Mouse (Mus musculus): Measurements from ENCODE around the gene Nat8f2. TPM values are rescaled to one million over a fixed set of nuclear protein-coding genes. Genes with fewer than 3 reads are reported as not detected.
"Not testable (repeated sequence)": the region's sequence is repeated elsewhere in the genome, so short reads cannot be mapped to it uniquely, and the experiment has no call there.

The Nat8f2 gene
- polyA plus RNA-seq, 1 experiment from 2014 or later = not detected

DNA sequence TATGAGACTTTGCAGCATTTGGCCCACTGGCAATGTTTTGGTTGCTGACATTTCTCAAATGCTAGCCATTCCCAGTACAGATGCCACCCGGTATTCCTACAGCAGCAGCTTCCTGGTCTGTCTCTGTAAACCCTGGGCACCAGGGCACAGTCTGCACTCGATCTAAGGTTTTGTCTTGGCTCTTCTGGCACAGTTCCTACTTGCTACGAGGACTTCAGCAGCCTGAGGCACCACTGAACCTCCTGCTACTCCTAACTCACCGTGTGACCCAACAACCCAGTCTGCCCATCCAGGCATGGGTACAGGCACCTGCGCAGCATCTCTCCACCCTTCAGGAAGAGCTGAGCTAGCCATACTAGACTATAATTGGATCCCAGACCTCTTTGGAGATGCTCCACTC, 32.9 kb downstream of the Nat8f2 start:
- not testable (repeated sequence) for H3K9ac ChIP-seq (ENCODE audit: low read depth, low read length); H3K9me3 ChIP-seq (replicated peaks; ENCODE audit: control insufficient read depth, low read length); ATAC-seq (ENCODE audit: low read depth); H3K27me3 ChIP-seq (ENCODE audit: control insufficient read depth, insufficient read depth, low read depth, low read length); H3K4me1 ChIP-seq (ENCODE audit: control insufficient read depth, low read depth, low read length); H3K4me2 ChIP-seq (ENCODE audit: low read depth, low read length); H3K4me3 ChIP-seq (ENCODE audit: low read depth, low read length); H3K27ac ChIP-seq (ENCODE audit: low read length); H3K36me3 ChIP-seq (ENCODE audit: control insufficient read depth, insufficient read depth)
- WGBS (ENCODE audit: insufficient replicate concordance) = 48% methylated on average over 5 of the region's 5 CpGs

DNA sequence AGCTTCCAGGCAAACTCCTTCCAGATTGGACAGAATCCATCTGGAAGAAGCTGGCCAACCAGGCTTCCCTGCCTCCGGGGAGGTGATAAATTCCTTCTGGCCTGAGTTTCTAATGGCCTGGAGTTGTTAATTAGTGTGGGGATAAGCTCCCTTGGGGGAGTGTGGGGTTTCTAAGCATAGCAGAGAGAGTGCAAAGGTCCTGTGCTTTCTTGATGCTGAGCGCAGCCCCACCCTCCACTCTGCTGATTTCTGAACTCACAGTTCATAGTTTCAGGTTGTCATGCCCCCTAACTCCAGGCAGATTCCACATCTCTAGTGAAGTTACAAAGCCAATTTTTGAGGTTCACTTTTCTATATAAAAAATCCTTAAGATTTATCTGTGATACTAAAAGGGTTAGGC, 33.9 kb downstream of the Nat8f2 start:
- 72% methylated on average over 1 of the region's 2 CpGs for WGBS (ENCODE audit: insufficient replicate concordance)
- H3K36me3 ChIP-seq (ENCODE audit: control insufficient read depth, insufficient read depth); ATAC-seq (ENCODE audit: low read depth); H3K9ac ChIP-seq (ENCODE audit: low read depth, low read length); H3K27me3 ChIP-seq (ENCODE audit: control insufficient read depth, insufficient read depth, low read depth, low read length); H3K4me1 ChIP-seq (ENCODE audit: control insufficient read depth, low read depth, low read length); H3K27ac ChIP-seq (ENCODE audit: low read length); H3K4me3 ChIP-seq (ENCODE audit: low read depth, low read length); H3K9me3 ChIP-seq (replicated peaks; ENCODE audit: control insufficient read depth, low read length); H3K4me2 ChIP-seq (ENCODE audit: low read depth, low read length): not testable (repeated sequence)

GRCm38 (mm10) chr6:85834504-85835100, 34.4 kb downstream of the Nat8f2 start:
- H3K9me3 ChIP-seq (replicated peaks; ENCODE audit: control insufficient read depth, low read length); H3K27me3 ChIP-seq (ENCODE audit: control insufficient read depth, insufficient read depth, low read depth, low read length); H3K4me2 ChIP-seq (ENCODE audit: low read depth, low read length); ATAC-seq (ENCODE audit: low read depth); H3K9ac ChIP-seq (ENCODE audit: low read depth, low read length); H3K4me1 ChIP-seq (ENCODE audit: control insufficient read depth, low read depth, low read length); H3K4me3 ChIP-seq (ENCODE audit: low read depth, low read length); H3K36me3 ChIP-seq (ENCODE audit: control insufficient read depth, insufficient read depth); H3K27ac ChIP-seq (ENCODE audit: low read length): not testable (repeated sequence)

GRCm38 (mm10) chr6:85831796-85832321, 37.1 kb downstream of the Nat8f2 start, which contains the start of gene Nat8:
Gene Nat8 (minus strand): TSS chr6:85832082.
- Histone ChIP-seq H3K36me3 (ENCODE audit: control insufficient read depth, insufficient read depth) (no peaks in the 10 kb centered on the region), H3K9me3 (replicated peaks; ENCODE audit: control insufficient read depth, low read length) (no peaks in the 10 kb centered on the region), H3K9ac (ENCODE audit: low read depth, low read length) (no peak within 1 kb of the TSS), H3K27ac (ENCODE audit: low read length) (no peak within 1 kb of the TSS), H3K4me1 (ENCODE audit: control insufficient read depth, low read depth, low read length) (no peaks in the 10 kb centered on the region), H3K4me2 (ENCODE audit: low read depth, low read length) (no peak within 1 kb of the TSS), H3K4me3 (ENCODE audit: low read depth, low read length) (no peak within 1 kb of the TSS), H3K27me3 (ENCODE audit: control insufficient read depth, insufficient read depth, low read depth, low read length) (no peaks in the 10 kb centered on the region)
- WGBS (ENCODE audit: insufficient replicate concordance) = 55% methylated on average over 7 of the region's 7 CpGs
- ATAC-seq (ENCODE audit: low read depth) = no peak

- no peaks in the 10 kb centered on the region for H3K4me1 ChIP-seq (ENCODE audit: control insufficient read depth, low read depth, low read length)
- no peak overlapping the region for H3K4me3 ChIP-seq (ENCODE audit: low read depth, low read length)
- no peaks in the 10 kb centered on the region for H3K9me3 ChIP-seq (replicated peaks; ENCODE audit: control insufficient read depth, low read length)
- no peak overlapping the region for H3K4me2 ChIP-seq (ENCODE audit: low read depth, low read length)
- H3K9ac ChIP-seq (ENCODE audit: low read depth, low read length) = no peak overlapping the region
- H3K27me3 ChIP-seq (ENCODE audit: control insufficient read depth, insufficient read depth, low read depth, low read length) = no peaks in the 10 kb centered on the region
- H3K36me3 ChIP-seq (ENCODE audit: control insufficient read depth, insufficient read depth) = no peaks in the 10 kb centered on the region
- WGBS (ENCODE audit: insufficient replicate concordance) = 41% methylated on average over 1 of the region's 1 CpGs
- no peak for ATAC-seq (ENCODE audit: low read depth)
- no peak overlapping the region for H3K27ac ChIP-seq (ENCODE audit: low read length)
These were observed 39.5 kb downstream of the Nat8f2 start for GRCm38 (mm10) chr6:85829462-85829861.

GRCm38 (mm10) chr6:85825886-85826285, 43.1 kb downstream of the Nat8f2 start:
- Histone ChIP-seq H3K9ac (ENCODE audit: low read depth, low read length) (no peak overlapping the region), H3K27ac (ENCODE audit: low read length) (no peak overlapping the region), H3K9me3 (replicated peaks; ENCODE audit: control insufficient read depth, low read length) (no peaks in the 10 kb centered on the region), H3K4me2 (ENCODE audit: low read depth, low read length) (no peak overlapping the region), H3K4me1 (ENCODE audit: control insufficient read depth, low read depth, low read length) (no peaks in the 10 kb centered on the region), H3K27me3 (ENCODE audit: control insufficient read depth, insufficient read depth, low read depth, low read length) (no peaks in the 10 kb centered on the region), H3K4me3 (ENCODE audit: low read depth, low read length) (no peak overlapping the region), H3K36me3 (ENCODE audit: control insufficient read depth, insufficient read depth) (no peaks in the 10 kb centered on the region)
- WGBS (ENCODE audit: insufficient replicate concordance) = 47% methylated on average over 2 of the region's 2 CpGs
- no peak for ATAC-seq (ENCODE audit: low read depth)

GRCm38 (mm10) chr6:85823382-85824090, 45.4 kb downstream of the Nat8f2 start:
- Histone ChIP-seq H3K4me1 (ENCODE audit: control insufficient read depth, low read depth, low read length) (no peaks in the 10 kb centered on the region), H3K4me2 (ENCODE audit: low read depth, low read length) (no peak overlapping the region), H3K36me3 (ENCODE audit: control insufficient read depth, insufficient read depth) (no peaks in the 10 kb centered on the region), H3K27me3 (ENCODE audit: control insufficient read depth, insufficient read depth, low read depth, low read length) (no peaks in the 10 kb centered on the region), H3K4me3 (ENCODE audit: low read depth, low read length) (no peak overlapping the region), H3K9me3 (replicated peaks; ENCODE audit: control insufficient read depth, low read length) (no peaks in the 10 kb centered on the region), H3K27ac (ENCODE audit: low read length) (no peak overlapping the region), H3K9ac (ENCODE audit: low read depth, low read length) (no peak overlapping the region)
- WGBS (ENCODE audit: insufficient replicate concordance) = 60% methylated on average over 1 of the region's 1 CpGs
- no peak for ATAC-seq (ENCODE audit: low read depth)

DNA sequence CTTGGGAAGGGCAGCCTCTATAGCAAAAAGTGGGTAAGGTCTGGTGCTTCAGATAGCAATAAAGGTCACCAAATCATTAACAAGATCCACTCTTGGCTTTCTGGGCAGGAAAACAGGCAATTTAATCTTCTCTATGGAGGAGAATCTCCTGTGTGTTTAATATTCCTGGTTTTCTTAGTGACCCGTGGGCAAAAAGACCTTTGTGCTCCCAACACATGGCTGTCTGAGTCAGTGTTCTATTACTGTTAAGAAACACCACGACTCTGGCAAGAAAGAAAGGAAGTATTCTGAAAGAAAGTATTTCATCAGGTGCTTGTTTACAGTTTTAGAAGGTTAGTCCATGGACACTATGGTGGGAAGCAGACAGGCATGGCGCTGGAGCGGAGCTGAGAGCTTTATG, 46.7 kb downstream of the Nat8f2 start:
- 63% methylated on average over 4 of the region's 4 CpGs for WGBS (ENCODE audit: insufficient replicate concordance)
- H3K27ac ChIP-seq (ENCODE audit: low read length) = no peak overlapping the region
- no peak for ATAC-seq (ENCODE audit: low read depth)

GRCm38 (mm10) chr6:85820837-85821236, 48.1 kb downstream of the Nat8f2 start, which contains the start of the genes Nat8f6 and Nat8f5:
Gene Nat8f6 (minus strand): TSS chr6:85820954.
Gene Nat8f5 (minus strand): TSS chr6:85820972.
- Histone ChIP-seq H3K36me3 (ENCODE audit: control insufficient read depth, insufficient read depth) (no peaks in the 10 kb centered on the region), H3K9ac (ENCODE audit: low read depth, low read length) (no peak within 1 kb of the TSS), H3K4me1 (ENCODE audit: control insufficient read depth, low read depth, low read length) (no peaks in the 10 kb centered on the region), H3K4me2 (ENCODE audit: low read depth, low read length) (no peak within 1 kb of the TSS), H3K27me3 (ENCODE audit: control insufficient read depth, insufficient read depth, low read depth, low read length) (no peaks in the 10 kb centered on the region), H3K27ac (ENCODE audit: low read length) (no peak within 1 kb of the TSS), H3K9me3 (replicated peaks; ENCODE audit: control insufficient read depth, low read length) (no peaks in the 10 kb centered on the region), H3K4me3 (ENCODE audit: low read depth, low read length) (no peak within 1 kb of the TSS)
- 47% methylated on average over 5 of the region's 5 CpGs for WGBS (ENCODE audit: insufficient replicate concordance)
- ATAC-seq (ENCODE audit: low read depth) = no peak

More for the DNA sequence above, 46.7 kb downstream of the Nat8f2 start:
- Histone ChIP-seq H3K27me3 (ENCODE audit: control insufficient read depth, insufficient read depth, low read depth, low read length) (no peaks in the 10 kb centered on the region), H3K4me1 (ENCODE audit: control insufficient read depth, low read depth, low read length) (no peaks in the 10 kb centered on the region), H3K4me3 (ENCODE audit: low read depth, low read length) (no peak overlapping the region), H3K36me3 (ENCODE audit: control insufficient read depth, insufficient read depth) (no peaks in the 10 kb centered on the region), H3K9me3 (replicated peaks; ENCODE audit: control insufficient read depth, low read length) (no peaks in the 10 kb centered on the region), H3K4me2 (ENCODE audit: low read depth, low read length) (no peak overlapping the region), H3K9ac (ENCODE audit: low read depth, low read length) (no peak overlapping the region)

Measured in liver, embryonic 16.5 days (tissue).